Mouse (Mus musculus) lung, postnatal 25 days (tissue): ENCODE measurements around the gene Hlcs.

ENCODE experiments used
- DNase-seq: peaks from one replicate; pipeline ENCODE4 v3.0.0; 2022; ENCODE audit warnings: low spot score

Hlcs gene

GRCm38 (mm10) chr16:94094251-94095108 is 218.9 kb downstream of the Hlcs start:
- DNase-seq = no peak

GRCm38 (mm10) chr16:94093151-94093863 is 220.1 kb downstream of the Hlcs start:
- DNase-seq = no peak

- DNase-seq = no peak
Observed at GRCm38 (mm10) chr16:94092511-94093150, 220.7 kb downstream of the Hlcs start.

DNA sequence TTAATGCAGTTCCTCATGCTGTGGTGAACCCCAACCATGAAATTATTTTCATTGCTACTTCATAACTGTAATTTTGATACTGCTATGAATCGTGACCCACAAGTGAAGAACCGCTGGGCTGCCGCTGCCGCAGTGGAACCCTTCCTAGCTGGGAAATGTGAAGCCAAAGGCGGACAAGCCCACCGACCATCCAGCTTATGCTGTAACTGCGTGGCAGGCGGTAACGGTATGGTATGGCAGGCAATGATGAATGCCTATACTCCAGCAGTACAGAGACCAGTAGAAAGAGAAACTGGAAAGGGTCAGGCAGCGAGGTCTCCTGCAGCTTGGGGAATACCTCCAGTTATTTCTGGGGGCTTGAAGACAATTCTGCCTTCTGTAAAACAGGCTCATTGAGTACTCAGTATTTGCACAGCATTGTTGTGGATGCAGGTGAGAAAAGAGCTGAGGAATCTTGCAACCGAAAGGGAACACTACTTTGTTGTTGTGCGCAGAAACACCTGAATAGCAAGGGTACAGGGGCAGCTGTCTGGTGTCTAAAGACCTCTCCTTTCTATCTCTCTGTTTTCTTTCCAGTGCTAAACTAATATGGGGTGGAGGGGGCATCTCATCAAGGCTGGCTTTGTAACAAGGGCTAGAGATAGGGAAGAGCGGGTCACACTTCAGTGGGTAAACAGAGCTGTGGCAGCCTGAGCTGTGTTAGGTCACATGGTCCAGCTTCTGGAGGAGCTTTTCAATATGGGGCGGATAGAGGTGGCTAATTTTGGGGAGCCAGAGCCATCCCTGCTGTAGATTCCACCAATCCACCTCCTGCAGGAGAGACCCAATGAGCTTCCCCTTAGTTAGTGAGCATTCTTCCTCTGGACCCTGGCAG is 224.3 kb downstream of the Hlcs start:
- no peak for DNase-seq

GRCm38 (mm10) chr16:94088226-94088748 is 225.1 kb downstream of the Hlcs start:
- no peak for DNase-seq

- no peak for DNase-seq
Observed at GRCm38 (mm10) chr16:94087570-94088225, 225.7 kb downstream of the Hlcs start.

- DNase-seq = no peak
Observed at GRCm38 (mm10) chr16:94086701-94087569, 226.4 kb downstream of the Hlcs start.

- no peak for DNase-seq
Observed at GRCm38 (mm10) chr16:94085603-94086285, 227.6 kb downstream of the Hlcs start.

DNA sequence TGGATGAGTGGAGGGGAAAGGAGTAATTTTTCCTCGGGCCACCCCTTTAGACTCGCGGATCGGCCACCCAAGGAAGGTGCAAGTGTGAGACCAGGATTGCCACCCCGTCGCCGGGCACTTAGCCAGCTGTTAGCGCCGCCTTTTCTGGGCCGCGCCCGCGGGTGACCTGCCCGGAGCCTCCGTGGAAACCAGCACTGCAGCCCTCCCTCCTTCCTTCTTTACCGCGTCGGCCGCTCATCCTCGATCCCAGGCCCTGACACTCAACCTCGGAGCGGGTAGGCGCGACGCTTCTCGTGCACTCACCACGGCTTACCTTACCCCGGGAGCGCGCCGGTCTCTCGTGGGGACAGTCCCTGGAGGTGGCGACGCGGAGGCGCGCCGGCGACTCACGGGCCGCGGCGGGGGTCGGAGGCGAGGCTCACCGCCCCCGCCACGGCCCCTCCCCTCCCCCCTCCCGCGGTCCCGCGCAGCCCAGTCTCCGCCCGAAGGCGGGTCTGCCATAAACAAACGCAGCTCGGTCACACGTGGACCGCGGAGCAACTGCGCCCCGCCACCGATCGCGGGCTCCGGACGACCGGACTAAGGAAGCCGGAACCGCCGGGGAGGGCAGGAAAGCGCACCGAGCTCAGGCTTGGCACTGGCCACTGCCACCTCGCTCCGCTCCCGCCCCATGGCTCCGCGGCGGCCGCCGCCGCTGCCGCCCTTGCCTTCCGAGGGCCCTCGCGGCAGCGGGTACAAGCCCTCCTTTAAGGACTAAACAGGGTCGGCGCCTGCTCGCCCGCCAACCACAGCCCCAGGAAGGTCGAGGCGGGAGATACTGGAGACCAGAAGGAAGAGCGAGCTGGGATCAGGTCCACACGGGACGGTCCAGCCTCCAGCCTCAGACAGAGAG is 228.4 kb downstream of the Hlcs start, which contains the start of gene Sim2:
Sim2 (plus strand) TSS at position 221 of the 892 bp plus-strand sequence.
- DNase-seq = no peak

- DNase-seq = no peak
Observed at GRCm38 (mm10) chr16:94083848-94084525, 229.4 kb downstream of the Hlcs start.

GRCm38 (mm10) chr16:94082960-94083847 is 230.2 kb downstream of the Hlcs start:
- no peak for DNase-seq

GRCm38 (mm10) chr16:94081996-94082708 is 231.2 kb downstream of the Hlcs start:
- no peak for DNase-seq

DNA sequence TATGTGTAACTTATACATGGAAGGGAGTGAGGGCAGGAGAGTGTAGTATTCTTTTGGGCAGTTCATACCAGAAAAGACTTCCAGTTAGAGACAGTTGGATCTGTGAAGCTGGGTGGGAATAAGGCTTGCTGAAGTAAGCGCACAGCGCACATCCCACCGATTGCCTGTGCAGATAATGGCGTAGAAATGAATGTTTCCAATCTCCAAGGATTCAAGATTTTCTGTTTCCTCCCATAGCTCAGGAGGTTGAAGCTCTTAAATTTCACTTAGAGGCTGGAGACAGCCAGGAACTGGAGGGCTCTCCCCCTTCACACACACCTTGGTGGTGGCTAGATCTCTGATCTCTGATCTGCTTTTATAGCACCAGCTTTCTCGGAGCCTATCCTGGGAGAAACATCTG is 231.8 kb downstream of the Hlcs start:
- DNase-seq = no peak

GRCm38 (mm10) chr16:94079856-94080555 is 233.4 kb downstream of the Hlcs start:
- DNase-seq = no peak
